Mouse (Mus musculus) midbrain, embryonic 11.5 days (tissue): ENCODE results near the gene Kptn. TPM values are rescaled to one million over a fixed set of nuclear protein-coding genes. Genes with fewer than 3 reads are reported as not detected.

Experiments
- ATAC-seq: fragments of 200-750 bp; cut with Nextera tagmentation; 2 replicates; pipeline ENCODE4 v1.8.0; 2017; ENCODE audit warnings: moderate TSS enrichment, moderate library complexity; ENCODE audit not compliant: low FRiP score
- DNase-seq: peaks from one replicate; pipeline ENCODE4 v3.0.0; 2015; ENCODE audit warnings: low spot score; ENCODE audit errors: missing footprints
- H3K27ac ChIP-seq: fragments of 300-500 bp; sonication (generic); 2 replicates; pipeline ENCODE4 v1.5.1; 2014; ENCODE audit warnings: low read depth, low read length
- H3K27me3 ChIP-seq: fragments of 300-500 bp; sonication (generic); 2 replicates; pipeline ENCODE4 v1.6.1; 2014; ENCODE audit warnings: mild to moderate bottlenecking, low read length, moderate library complexity, mixed read lengths; ENCODE audit not compliant: control insufficient read depth, insufficient read depth
- H3K36me3 ChIP-seq: fragments of 300-500 bp; sonication (generic); 2 replicates; pipeline ENCODE4 v1.6.1; 2014; ENCODE audit warnings: mild to moderate bottlenecking, low read length, moderate library complexity, mixed read lengths; ENCODE audit not compliant: control insufficient read depth, insufficient read depth
- H3K4me1 ChIP-seq: fragments of 300-500 bp; sonication (generic); 2 replicates; pipeline ENCODE4 v1.6.1; 2014; ENCODE audit warnings: low read length; ENCODE audit not compliant: control insufficient read depth, insufficient read depth
- H3K4me2 ChIP-seq: fragments of 300-500 bp; sonication (generic); 2 replicates; pipeline ENCODE4 v1.6.1; 2014; ENCODE audit warnings: mild to moderate bottlenecking, moderate library complexity
- H3K4me3 ChIP-seq: fragments of 300-500 bp; sonication (generic); 2 replicates; pipeline ENCODE4 v1.5.1; 2014; ENCODE audit warnings: low read depth, low read length
- H3K9ac ChIP-seq: fragments of 300-500 bp; sonication (generic); 2 replicates; pipeline ENCODE4 v1.6.1; 2014; ENCODE audit warnings: low read length
- H3K9me3 ChIP-seq: fragments of 300-500 bp; sonication (generic); 2 replicates; pipeline ENCODE4 v1.6.1; 2016; ENCODE audit warnings: low read length; ENCODE audit not compliant: control insufficient read depth
- WGBS: fragments of 180-500 bp; shearing (Covaris S2); extraction: QIAGEN DNeasy Blood & Tissue Kit; methylation state at CpG from one replicate; pipeline ENCODE4 v1.1.7; 2014; 5-methylcytosine and 5-hydroxymethylcytosine counted together
- polyA plus RNA-seq: library from polyadenylated mRNA; unstranded; fragments of >200 nt; fragmentation: Nextera tagmentation; extraction: Ambion mirVana; gene quantifications from 2 replicates; pipeline ENCODE4 v1.2.1, GENCODE M21; 2014

Kptn gene
- polyA plus RNA-seq, 1 experiment from 2014 or later: 18.2 TPM

DNA sequence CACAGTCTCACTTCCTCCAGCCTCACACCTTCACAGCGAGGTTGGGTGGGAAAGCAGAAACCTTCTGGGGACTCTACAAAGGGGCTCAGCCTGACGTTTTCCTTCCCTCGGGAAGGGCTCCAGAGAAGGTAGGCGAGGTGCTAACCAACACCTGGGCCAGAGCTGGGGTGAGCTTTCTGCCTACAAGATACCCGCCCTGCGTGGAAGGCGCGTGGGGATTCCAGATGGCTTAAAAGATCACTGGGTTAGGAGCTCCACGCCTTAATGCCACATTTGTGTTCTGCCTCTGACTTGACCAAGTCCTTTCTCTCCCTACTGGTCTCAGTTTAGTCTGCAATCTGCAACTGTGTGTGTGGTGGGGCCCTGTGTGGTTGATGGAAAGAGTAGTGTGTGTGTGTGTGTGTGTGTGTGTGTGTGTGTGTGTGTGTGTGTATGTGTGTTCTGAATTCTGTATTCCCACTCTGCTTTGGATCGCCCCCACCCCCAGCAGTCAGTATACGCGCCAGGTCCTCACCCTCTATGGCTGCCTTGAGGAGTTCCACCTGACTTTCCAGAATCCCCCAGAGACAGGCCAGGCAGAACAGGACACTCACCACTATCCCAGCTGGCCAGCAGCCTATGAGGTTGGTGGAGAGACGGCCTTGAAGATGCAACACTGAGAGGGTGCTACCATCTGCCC, 11.4 kb downstream of the Kptn start:
- H3K36me3 ChIP-seq: no peaks in the 10 kb centered on the region
- no peak overlapping the region for H3K27ac ChIP-seq
- H3K9me3 ChIP-seq: no peaks in the 10 kb centered on the region
- DNase-seq (peak; percentile 86), ATAC-seq (no peak)
- WGBS: 41% methylated on average over 12 of the region's 13 CpGs
- H3K4me2 ChIP-seq: peak overlapping the region; percentile 65
- peak overlapping the region; percentile 72 for H3K9ac ChIP-seq
- no peaks in the 10 kb centered on the region for H3K27me3 ChIP-seq
- H3K4me1 ChIP-seq: peaks cover 17% of the 10 kb centered on the region
- H3K4me3 ChIP-seq: peak overlapping the region; percentile 67; the same call in 1 of the 2 replicates

DNA sequence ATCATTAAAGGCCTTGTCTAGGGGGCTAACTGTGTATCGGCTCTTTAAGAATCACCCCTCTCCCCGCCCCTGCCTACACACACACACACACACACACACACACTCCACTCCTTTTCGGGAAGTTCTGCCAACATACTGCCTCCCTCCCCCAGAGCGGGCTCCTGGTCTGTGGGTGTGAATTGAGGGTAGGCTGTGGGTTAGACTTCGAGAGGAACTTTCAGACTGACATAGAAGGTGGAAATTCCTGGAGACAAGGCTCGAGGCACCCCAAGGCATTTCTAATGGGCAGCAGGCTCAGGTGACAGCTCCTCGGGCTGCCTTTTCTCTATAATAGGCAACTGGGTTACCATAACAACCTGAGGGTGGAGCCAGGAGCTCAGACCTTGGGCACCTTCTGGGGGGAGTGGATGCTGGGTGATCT, 12.5 kb downstream of the Kptn start:
- DNase-seq (no peak), ATAC-seq (no peak)
- no peaks in the 10 kb centered on the region for H3K36me3 ChIP-seq
- no peaks in the 10 kb centered on the region for H3K9me3 ChIP-seq
- H3K4me3 ChIP-seq: no peak overlapping the region
- 19% methylated on average over 7 of the region's 7 CpGs for WGBS
- peaks cover 17% of the 10 kb centered on the region for H3K4me1 ChIP-seq
- H3K4me2 ChIP-seq: no peak overlapping the region
- H3K9ac ChIP-seq: no peak overlapping the region
- no peak overlapping the region for H3K27ac ChIP-seq
- H3K27me3 ChIP-seq: no peaks in the 10 kb centered on the region

DNA sequence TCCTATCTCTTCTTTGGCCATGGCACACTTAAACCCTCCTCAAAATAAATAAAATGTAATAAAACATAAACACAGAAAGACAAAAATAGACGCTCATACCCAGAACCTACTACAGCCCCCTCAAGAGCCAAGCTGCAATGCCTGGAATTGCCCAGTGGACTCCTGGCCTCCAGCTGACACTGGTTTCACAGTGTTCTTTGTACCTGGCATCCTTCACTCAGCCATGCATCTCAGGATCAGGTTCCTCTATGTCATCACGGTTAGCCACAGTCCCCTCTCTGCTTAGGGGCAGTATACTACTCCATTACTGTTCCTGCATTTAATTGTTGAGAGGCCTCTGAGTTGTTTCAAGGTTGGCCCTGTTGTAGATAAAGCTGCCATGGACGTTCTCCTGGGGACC, 13.2 kb downstream of the Kptn start:
- Histone ChIP-seq H3K27me3 (no peaks in the 10 kb centered on the region), H3K9me3 (no peaks in the 10 kb centered on the region), H3K27ac (no peak overlapping the region), H3K4me3 (no peak overlapping the region), H3K4me2 (no peak overlapping the region), H3K9ac (no peak overlapping the region), H3K36me3 (no peaks in the 10 kb centered on the region), H3K4me1 (peaks cover 17% of the 10 kb centered on the region)
- WGBS: 73% methylated on average over 3 of the region's 3 CpGs
- ATAC-seq: no peak
- DNase-seq: no peak

GRCm38 (mm10) chr7:16133691-16134090, 14.0 kb downstream of the Kptn start:
- Histone ChIP-seq H3K36me3 (no peaks in the 10 kb centered on the region), H3K4me2 (no peak overlapping the region), H3K27ac (no peak overlapping the region), H3K4me3 (no peak overlapping the region), H3K4me1 (peaks cover 17% of the 10 kb centered on the region), H3K9me3 (no peaks in the 10 kb centered on the region), H3K9ac (no peak overlapping the region), H3K27me3 (no peaks in the 10 kb centered on the region)
- DNase-seq (no peak), ATAC-seq (no peak)
- 90% methylated on average over 9 of the region's 9 CpGs for WGBS

DNA sequence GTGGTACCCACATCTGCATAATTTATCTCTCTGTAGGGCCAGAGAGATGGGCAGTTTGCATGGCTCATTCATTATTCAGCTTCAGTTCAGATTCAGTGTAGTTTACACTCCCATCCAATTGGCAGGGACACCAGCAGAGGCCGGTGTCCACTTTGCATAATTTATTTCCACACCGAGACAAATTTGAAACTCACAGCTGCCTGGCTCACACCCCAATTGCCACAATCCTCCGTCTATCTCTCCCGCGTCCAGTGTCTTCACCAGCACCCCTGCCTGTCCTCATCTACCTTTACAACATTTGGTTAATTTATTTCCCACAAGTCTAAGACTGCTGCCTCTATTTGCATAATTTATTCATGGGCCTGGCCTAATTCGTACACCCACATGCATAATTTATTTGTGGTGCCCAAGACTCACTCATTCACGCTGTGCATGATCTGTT, 15.3 kb downstream of the Kptn start:
- 65% methylated on average over 7 of the region's 7 CpGs for WGBS
- no peak overlapping the region for H3K4me3 ChIP-seq
- no peaks in the 10 kb centered on the region for H3K36me3 ChIP-seq
- ATAC-seq: peak; percentile 43
- peaks cover 17% of the 10 kb centered on the region for H3K4me1 ChIP-seq
- no peak for DNase-seq
- H3K4me2 ChIP-seq: no peak overlapping the region
- no peak overlapping the region for H3K9ac ChIP-seq
- H3K27me3 ChIP-seq: no peaks in the 10 kb centered on the region
- H3K27ac ChIP-seq: no peak overlapping the region; the same call in 1 of the 2 replicates
- H3K9me3 ChIP-seq: no peaks in the 10 kb centered on the region

- no peaks in the 10 kb centered on the region for H3K9me3 ChIP-seq
- WGBS: 38% methylated on average over 27 of the region's 27 CpGs
- DNase-seq: no peak
- no peaks in the 10 kb centered on the region for H3K36me3 ChIP-seq
- H3K27me3 ChIP-seq: no peaks in the 10 kb centered on the region
- H3K9ac ChIP-seq: no peak overlapping the region
- ATAC-seq: no peak; the same call in 1 of the 2 replicates
- H3K27ac ChIP-seq: no peak overlapping the region
- H3K4me2 ChIP-seq: no peak overlapping the region
- H3K4me1 ChIP-seq: no peaks in the 10 kb centered on the region
- H3K4me3 ChIP-seq: no peak overlapping the region
Observed at GRCm38 (mm10) chr7:16146489-16147410, 27.1 kb downstream of the Kptn start.

DNA sequence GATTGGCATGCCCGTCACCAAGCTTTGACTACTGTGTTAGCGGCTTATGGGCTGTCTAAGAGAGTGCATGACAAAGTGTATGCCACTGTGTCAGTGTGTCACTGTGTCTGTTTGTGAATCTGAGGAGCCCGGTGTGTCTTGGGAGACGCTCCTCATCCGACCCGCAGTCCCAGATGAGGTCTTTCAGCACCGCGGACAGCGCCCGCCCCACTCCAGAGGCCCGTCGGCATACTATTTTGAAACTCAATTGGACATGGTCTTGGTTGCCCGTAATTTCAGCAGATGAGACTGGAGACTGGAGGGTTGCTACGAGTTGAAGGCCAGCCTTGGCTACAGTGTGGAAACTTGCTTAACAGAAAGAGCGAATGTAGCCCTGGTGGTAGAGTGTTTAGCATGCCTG, 27.9 kb downstream of the Kptn start:
- H3K27ac ChIP-seq: no peak overlapping the region
- no peak for ATAC-seq

DNA sequence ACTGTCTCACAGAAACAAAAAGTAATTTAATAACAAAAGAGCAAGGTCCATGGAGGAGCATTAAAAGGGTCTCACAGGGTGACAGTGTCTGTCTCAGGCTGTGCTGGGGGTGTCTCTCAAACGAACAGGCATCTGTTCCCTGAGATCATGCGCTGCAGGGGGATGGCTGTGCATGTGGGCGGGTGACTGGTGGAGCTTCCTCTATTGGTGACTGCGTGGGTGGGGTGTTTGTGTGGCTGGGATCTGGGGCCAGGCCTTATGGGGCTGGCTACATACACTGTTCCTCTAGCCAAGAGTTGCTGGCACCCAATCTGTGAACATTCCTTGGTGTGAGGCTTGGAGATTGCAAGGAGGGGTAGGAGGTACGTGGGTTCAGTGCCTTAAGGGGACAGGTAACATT, 29.5 kb downstream of the Kptn start:
- H3K4me3 ChIP-seq: no peak overlapping the region
- no peaks in the 10 kb centered on the region for H3K27me3 ChIP-seq
- no peak overlapping the region for H3K27ac ChIP-seq
- H3K4me2 ChIP-seq: no peak overlapping the region
- no peaks in the 10 kb centered on the region for H3K9me3 ChIP-seq
- ATAC-seq (no peak), DNase-seq (no peak)
- no peak overlapping the region for H3K9ac ChIP-seq
- no peaks in the 10 kb centered on the region for H3K4me1 ChIP-seq
- no peaks in the 10 kb centered on the region for H3K36me3 ChIP-seq
- WGBS: 60% methylated on average over 5 of the region's 5 CpGs

More for the DNA sequence above, 27.9 kb downstream of the Kptn start:
- no peaks in the 10 kb centered on the region for H3K36me3 ChIP-seq
- no peak overlapping the region for H3K9ac ChIP-seq
- 17% methylated on average over 15 of the region's 15 CpGs for WGBS
- no peak overlapping the region for H3K4me3 ChIP-seq
- no peaks in the 10 kb centered on the region for H3K27me3 ChIP-seq
- peak; percentile 95 for DNase-seq
- no peak overlapping the region for H3K4me2 ChIP-seq
- H3K4me1 ChIP-seq: no peaks in the 10 kb centered on the region
- H3K9me3 ChIP-seq: no peaks in the 10 kb centered on the region
